8 mouse cellular contexts compared by ENCODE assay signal in genomic region chr17:24477985-24478600, GRCm38 (mm10). TPM values are rescaled to one million over a fixed set of nuclear protein-coding genes. Genes with fewer than 3 reads are reported as not detected.
DNase-seq lines count a peak whose midpoint lies in the region; ATAC-seq and TF ChIP-seq lines count a peak whose summit lies in the region.

No protein-coding gene starts in this region.

- no peaks in the 10 kb centered on the region for H3K9me3 ChIP-seq in heart, embryonic 10.5 days
- no peaks in the 10 kb centered on the region for H3K9me3 ChIP-seq in MEL (replicated peaks; ENCODE audit: insufficient read depth, low read length)
- no peaks in the 10 kb centered on the region for H3K9me3 ChIP-seq in forebrain, embryonic 12.5 days
- H3K9me3 ChIP-seq in neural tube, embryonic 15.5 days (replicated peaks) = no peaks in the 10 kb centered on the region

- H3K27ac ChIP-seq in heart, embryonic 10.5 days = peak overlapping the region; percentile 98
- no peak overlapping the region for H3K27ac ChIP-seq in MEL (ENCODE audit: control insufficient read depth, low read depth, low read length)
- H3K27ac ChIP-seq in forebrain, embryonic 12.5 days = no peak overlapping the region; the same call in 1 of the 2 replicates
- H3K27ac ChIP-seq in neural tube, embryonic 15.5 days (replicated peaks) = peak overlapping the region; percentile 98

- TF ChIP-seq POLR2A in MEL (IDR thresholded peaks at IDR 0.05; ENCODE audit: control insufficient read depth in 1 of 2, insufficient read depth in 1 of 2, low read depth in 1 of 2, low read length in 2 of 2, poor library complexity in 1 of 2) = no peak

- peak overlapping the region; percentile 51 for H3K4me2 ChIP-seq in forebrain, embryonic 12.5 days
- H3K4me2 ChIP-seq in neural tube, embryonic 15.5 days = peak overlapping the region; percentile 62

- peaks cover 7% of the 10 kb centered on the region for H3K79me2 ChIP-seq in MEL (ENCODE audit: control insufficient read depth, insufficient read depth, low read length, poor library complexity)

- TF ChIP-seq RAD21 in MEL (IDR thresholded peaks at IDR 0.05; ENCODE audit: low read depth, low read length) = no peak

- no peak for TF ChIP-seq CTCF in MEL (IDR thresholded peaks at IDR 0.05 in 2 of 3, conservative IDR thresholded peaks at IDR 0.05 in 1 of 3; ENCODE audit: control insufficient read depth in 1 of 3, insufficient read depth in 1 of 3, low read depth in 2 of 3, low read length in 3 of 3, poor library complexity in 1 of 3, severe bottlenecking in 1 of 3)

- peak overlapping the region; percentile 82 for H3K4me3 ChIP-seq in heart, embryonic 10.5 days
- peak overlapping the region; percentile 53 to 77 for H3K4me3 ChIP-seq in MEL (ENCODE audit: control insufficient read depth in 1 of 2, insufficient read depth in 1 of 2, low read depth in 2 of 2, low read length in 2 of 2)
- peak overlapping the region; percentile 78 for H3K4me3 ChIP-seq in forebrain, embryonic 12.5 days (replicated peaks)
- peak overlapping the region; percentile 77 for H3K4me3 ChIP-seq in neural tube, embryonic 15.5 days (replicated peaks)

- no peaks in the 10 kb centered on the region for H3K27me3 ChIP-seq in heart, embryonic 10.5 days (ENCODE audit: insufficient read depth, poor library complexity, severe bottlenecking)
- H3K27me3 ChIP-seq in MEL (ENCODE audit: control insufficient read depth in 1 of 2, insufficient read depth in 2 of 2, low read length in 2 of 2) = no peaks in the 10 kb centered on the region
- no peaks in the 10 kb centered on the region for H3K27me3 ChIP-seq in forebrain, embryonic 12.5 days
- H3K27me3 ChIP-seq in neural tube, embryonic 15.5 days (replicated peaks) = no peaks in the 10 kb centered on the region

- 52% methylated on average over 11 of the region's 11 CpGs for WGBS in heart, embryonic 10.5 days
- WGBS in forebrain, embryonic 12.5 days = 55% methylated on average over 11 of the region's 11 CpGs
- WGBS in neural tube, embryonic 15.5 days = 56% methylated on average over 11 of the region's 11 CpGs

- no peak for TF ChIP-seq EP300 in MEL (IDR thresholded peaks at IDR 0.05; ENCODE audit: low read depth in 1 of 2, low read length in 2 of 2)

- peak overlapping the region; percentile 56 for H3K9ac ChIP-seq in MEL (ENCODE audit: control insufficient read depth, low read depth, low read length, poor library complexity, severe bottlenecking)
- H3K9ac ChIP-seq in forebrain, embryonic 12.5 days = peak overlapping the region; percentile 82
- H3K9ac ChIP-seq in neural tube, embryonic 15.5 days (replicated peaks) = peak overlapping the region; percentile 87

- H3K36me3 ChIP-seq in heart, embryonic 10.5 days = peaks cover 47% of the 10 kb centered on the region
- H3K36me3 ChIP-seq in MEL (ENCODE audit: control insufficient read depth in 1 of 2, insufficient read depth in 2 of 2, low read length in 2 of 2) = peaks cover 0 to 8% of the 10 kb centered on the region in 2 experiments; a peak in 2 of 4 replicates
- H3K36me3 ChIP-seq in forebrain, embryonic 12.5 days (replicated peaks) = peaks cover 36% of the 10 kb centered on the region
- H3K36me3 ChIP-seq in neural tube, embryonic 15.5 days = peaks cover 35% of the 10 kb centered on the region

- peak; percentile 27 for ATAC-seq in forebrain, embryonic 12.5 days (ENCODE audit: low FRiP score)
- 0 out of 2 replicates have a peak, but pooled peaks have one; percentile 15 for ATAC-seq in neural tube, embryonic 15.5 days (ENCODE audit: low FRiP score)

- DNase-seq in heart, embryonic 10.5 days (ENCODE audit: low spot score) = peak; percentile 75
- DNase-seq in heart, adult 18-20 months = no peak
- peak; percentile 34 for DNase-seq in MEL (ENCODE audit: low read depth, low spot score)
- DNase-seq in kidney, postnatal 25 days = peak; percentile 26 to 55
- DNase-seq in layer of hippocampus, adult 9-11 months = no peak
- DNase-seq in adrenal gland, adult 2 months = no peak

- peaks cover 30% of the 10 kb centered on the region for H3K4me1 ChIP-seq in heart, embryonic 10.5 days
- peaks cover 0 to 13% of the 10 kb centered on the region in 2 experiments; a peak in 3 of 4 replicates for H3K4me1 ChIP-seq in MEL (ENCODE audit: control insufficient read depth in 1 of 2, insufficient read depth in 2 of 2, low read length in 2 of 2)
- H3K4me1 ChIP-seq in forebrain, embryonic 12.5 days = peaks cover 22% of the 10 kb centered on the region
- peaks cover 45% of the 10 kb centered on the region for H3K4me1 ChIP-seq in neural tube, embryonic 15.5 days

TF ChIP-seq in MEL, 35 proteins besides CTCF, POLR2A, EP300 and RAD21:
- no peak for TF ChIP-seq JUND (IDR thresholded peaks at IDR 0.05; ENCODE audit: low read depth, low read length)
- no peak for TF ChIP-seq TCF12 (IDR thresholded peaks at IDR 0.05; ENCODE audit: low read depth, low read length)
- no peak for TF ChIP-seq USF1 (IDR thresholded peaks at IDR 0.05; ENCODE audit: low read depth, low read length)
- no peak for TF ChIP-seq MYB (IDR thresholded peaks at IDR 0.05; ENCODE audit: low read depth, low read length)

RNA-seq across cellular contexts. Expression of gene Mlst8, which starts 0.8 kb away (rescaled TPM):
- polyA plus RNA-seq in heart, embryonic 10.5 days (2016; fragmentation: Nextera tagmentation; extraction: Ambion mirVana) = 22.3 and 22.7 TPM in 2 replicates
- 10 to 100 TPM in 1 of 2 experiments, 1 to 10 TPM in 1; 8.1 to 10.3 TPM for total RNA-seq in heart, adult 18-20 months (2021)
- total RNA-seq in MEL (2012; rRNA removed) = 28.5 and 35.4 TPM in 2 replicates
- polyA plus RNA-seq in MEL (2012; ENCODE audit: insufficient read depth in 1 of 2, insufficient read length in 2 of 2, low read depth in 1 of 2, low replicate concordance in 2 of 2, missing spikeins in 1 of 2) = 10 to 100 TPM in 1 of 2 experiments, not detected in 1; 57.3 TPM
- 34.4 and 37.9 TPM in 2 replicates for polyA plus RNA-seq in forebrain, embryonic 12.5 days (2016; fragmentation: Nextera tagmentation; extraction: Ambion mirVana)
- 29.5 and 33.1 TPM in 2 replicates for polyA plus RNA-seq in neural tube, embryonic 15.5 days (2015; fragmentation: Nextera tagmentation; extraction: Ambion mirVana)
- total RNA-seq in adrenal gland, adult 2 months (2021) = 10 to 100 TPM; 25.6 to 26.0 TPM
- 44.5 and 61.7 TPM in 2 replicates for polyA plus RNA-seq in adrenal gland, adult 2 months (2012; rRNA removed)

RNA-seq across cellular contexts. Expression of gene Bricd5, which starts 4.4 kb away (rescaled TPM):
- 0.48 and 0.69 TPM in 2 replicates for polyA plus RNA-seq in heart, embryonic 10.5 days (2016; fragmentation: Nextera tagmentation; extraction: Ambion mirVana)
- not detected for total RNA-seq in heart, adult 18-20 months (2021)
- 1.1 and 2.0 TPM in 2 replicates for total RNA-seq in MEL (2012; rRNA removed)
- polyA plus RNA-seq in MEL (2012; ENCODE audit: insufficient read depth in 1 of 2, insufficient read length in 2 of 2, low read depth in 1 of 2, low replicate concordance in 2 of 2, missing spikeins in 1 of 2) = under 1 TPM in 1 of 2 experiments, not detected in 1; 0.82 TPM
- not detected in 2 replicates for polyA plus RNA-seq in forebrain, embryonic 12.5 days (2016; fragmentation: Nextera tagmentation; extraction: Ambion mirVana)
- 0.73 TPM in 1 of 2 replicates, not detected in the other for polyA plus RNA-seq in neural tube, embryonic 15.5 days (2015; fragmentation: Nextera tagmentation; extraction: Ambion mirVana)
- total RNA-seq in adrenal gland, adult 2 months (2021) = under 1 TPM; 0.38 to 0.69 TPM
- polyA plus RNA-seq in adrenal gland, adult 2 months (2012; rRNA removed) = 0.57 and 0.67 TPM in 2 replicates

RNA-seq across cellular contexts. Expression of gene Pgp, which starts 7.9 kb away (rescaled TPM):
- 86.3 and 91.2 TPM in 2 replicates for polyA plus RNA-seq in heart, embryonic 10.5 days (2016; fragmentation: Nextera tagmentation; extraction: Ambion mirVana)
- 10 to 100 TPM; 40.1 to 43.5 TPM for total RNA-seq in heart, adult 18-20 months (2021)
- total RNA-seq in MEL (2012; rRNA removed) = 16.6 and 19.3 TPM in 2 replicates
- 10 to 100 TPM in 1 of 2 experiments, not detected in 1; 55.0 TPM for polyA plus RNA-seq in MEL (2012; ENCODE audit: insufficient read depth in 1 of 2, insufficient read length in 2 of 2, low read depth in 1 of 2, low replicate concordance in 2 of 2, missing spikeins in 1 of 2)
- polyA plus RNA-seq in forebrain, embryonic 12.5 days (2016; fragmentation: Nextera tagmentation; extraction: Ambion mirVana) = 59.3 and 60.3 TPM in 2 replicates
- 76.1 and 79.7 TPM in 2 replicates for polyA plus RNA-seq in neural tube, embryonic 15.5 days (2015; fragmentation: Nextera tagmentation; extraction: Ambion mirVana)
- total RNA-seq in adrenal gland, adult 2 months (2021) = 100 to 1,000 TPM in 1 of 2 experiments, 10 to 100 TPM in 1; 65.0 to 104 TPM
- polyA plus RNA-seq in adrenal gland, adult 2 months (2012; rRNA removed) = 254 TPM in 2 replicates

RNA-seq across cellular contexts. Expression of gene E4f1, which starts 8.0 kb away (rescaled TPM):
- 27.1 and 30.3 TPM in 2 replicates for polyA plus RNA-seq in heart, embryonic 10.5 days (2016; fragmentation: Nextera tagmentation; extraction: Ambion mirVana)
- total RNA-seq in heart, adult 18-20 months (2021) = 10 to 100 TPM in 1 of 2 experiments, 1 to 10 TPM in 1; 9.8 to 10.1 TPM
- 24.3 and 26.0 TPM in 2 replicates for total RNA-seq in MEL (2012; rRNA removed)
- 10 to 100 TPM in 1 of 2 experiments, not detected in 1; 37.1 TPM for polyA plus RNA-seq in MEL (2012; ENCODE audit: insufficient read depth in 1 of 2, insufficient read length in 2 of 2, low read depth in 1 of 2, low replicate concordance in 2 of 2, missing spikeins in 1 of 2)
- polyA plus RNA-seq in forebrain, embryonic 12.5 days (2016; fragmentation: Nextera tagmentation; extraction: Ambion mirVana) = 34.1 and 37.1 TPM in 2 replicates
- polyA plus RNA-seq in neural tube, embryonic 15.5 days (2015; fragmentation: Nextera tagmentation; extraction: Ambion mirVana) = 46.3 and 49.5 TPM in 2 replicates
- 10 to 100 TPM; 17.0 to 21.8 TPM for total RNA-seq in adrenal gland, adult 2 months (2021)
- polyA plus RNA-seq in adrenal gland, adult 2 months (2012; rRNA removed) = 57.5 and 59.5 TPM in 2 replicates

RNA-seq across cellular contexts. Expression of gene Caskin1, which starts 10.3 kb away (rescaled TPM):
- polyA plus RNA-seq in heart, embryonic 10.5 days (2016; fragmentation: Nextera tagmentation; extraction: Ambion mirVana) = 0.71 and 1.4 TPM in 2 replicates
- under 1 TPM; 0.15 to 0.20 TPM for total RNA-seq in heart, adult 18-20 months (2021)
- 0.04 and 0.07 TPM in 2 replicates for total RNA-seq in MEL (2012; rRNA removed)
- under 1 TPM in 1 of 2 experiments, not detected in 1; 0.38 TPM for polyA plus RNA-seq in MEL (2012; ENCODE audit: insufficient read depth in 1 of 2, insufficient read length in 2 of 2, low read depth in 1 of 2, low replicate concordance in 2 of 2, missing spikeins in 1 of 2)
- polyA plus RNA-seq in forebrain, embryonic 12.5 days (2016; fragmentation: Nextera tagmentation; extraction: Ambion mirVana) = 14.8 and 16.6 TPM in 2 replicates
- polyA plus RNA-seq in neural tube, embryonic 15.5 days (2015; fragmentation: Nextera tagmentation; extraction: Ambion mirVana) = 42.7 and 53.4 TPM in 2 replicates
- 10 to 100 TPM; 19.4 to 28.7 TPM for total RNA-seq in adrenal gland, adult 2 months (2021)
- 47.0 and 47.7 TPM in 2 replicates for polyA plus RNA-seq in adrenal gland, adult 2 months (2012; rRNA removed)

Comparison
In these comparisons a context has a peak if more than half of its experiments do, and no peak if none do; other contexts are left out.
1. DNase-seq: peak in heart, embryonic 10.5 days (single experiment), MEL (single experiment) and kidney, postnatal 25 days (2 of 2); none in heart, adult 18-20 months (0 of 2), layer of hippocampus, adult 9-11 months (single experiment) and adrenal gland, adult 2 months (single experiment).
2. H3K27ac ChIP-seq: peak in heart, embryonic 10.5 days (single experiment) and neural tube, embryonic 15.5 days (single experiment); none in MEL (single experiment) and forebrain, embryonic 12.5 days (single experiment).
3. Peak in every context shown above with its lines, with median percentiles within 50 percentile points of each other: H3K4me3 ChIP-seq and H3K9ac ChIP-seq.